Mouse (Mus musculus): ENCODE measurements around the gene Usp6nl. TPM values are rescaled to one million over a fixed set of nuclear protein-coding genes. Genes with fewer than 3 reads are reported as not detected.

The Usp6nl gene
- polyA plus RNA-seq, 1 experiment from 2014 or later: 21.8 TPM

DNA sequence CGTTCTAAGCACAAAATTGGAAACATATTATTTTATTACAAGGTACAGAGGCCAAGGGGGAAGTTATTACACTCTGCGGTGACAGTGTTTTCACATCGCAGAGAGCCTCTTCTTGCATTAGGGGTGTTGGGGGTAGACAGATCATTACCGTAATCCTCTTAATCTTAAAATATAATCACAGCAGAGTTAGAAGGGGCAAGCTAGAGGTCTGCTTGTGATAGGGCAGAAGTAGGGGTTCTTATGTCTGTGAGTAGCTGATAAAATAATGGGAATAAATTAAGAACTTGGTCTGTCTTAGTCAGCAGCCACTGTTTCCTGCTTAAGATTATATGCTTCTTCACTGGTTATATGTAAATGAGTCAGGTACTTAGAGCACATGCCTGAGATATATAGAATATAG lies 30.6 kb downstream of the Usp6nl start:
- WGBS: 80% methylated on average over 4 of the region's 4 CpGs
- Histone ChIP-seq H3K27me3 (no peaks in the 10 kb centered on the region), H3K9me3 (no peaks in the 10 kb centered on the region), H3K4me3 (no peak overlapping the region), H3K9ac (replicated peaks) (no peak overlapping the region), H3K27ac (replicated peaks) (no peak overlapping the region), H3K4me1 (peaks cover 34% of the 10 kb centered on the region), H3K4me2 (replicated peaks) (no peak overlapping the region), H3K36me3 (peaks cover 11% of the 10 kb centered on the region; the same call in 1 of the 2 replicates)
- ATAC-seq (ENCODE audit: low FRiP score, low read depth): no peak

DNA sequence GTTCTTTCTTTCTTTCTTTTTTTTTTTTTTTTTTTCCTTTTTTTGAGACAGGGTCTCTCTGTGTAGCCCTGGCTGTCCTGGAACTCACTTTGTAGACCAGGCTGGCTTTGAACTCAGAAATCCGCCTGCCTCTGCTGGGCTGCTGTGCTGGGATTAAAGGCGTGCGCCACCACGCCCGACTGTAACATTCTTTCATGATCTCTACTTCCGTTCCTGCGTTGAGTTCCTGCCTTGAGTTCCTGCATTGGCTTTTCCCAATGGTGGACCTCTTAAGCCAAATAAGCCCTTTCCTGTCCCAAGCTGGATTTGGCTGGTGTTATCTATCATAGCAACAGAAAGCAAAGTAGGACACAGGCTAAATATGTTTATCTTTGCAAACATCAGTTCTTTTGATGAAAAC lies 34.8 kb downstream of the Usp6nl start:
- H3K36me3 ChIP-seq: peaks cover 11% of the 10 kb centered on the region; the same call in 1 of the 2 replicates
- no peak overlapping the region for H3K4me3 ChIP-seq
- 97% methylated on average over 7 of the region's 7 CpGs for WGBS
- no peak for ATAC-seq (ENCODE audit: low FRiP score, low read depth)
- H3K9me3 ChIP-seq: no peaks in the 10 kb centered on the region
- H3K27ac ChIP-seq (replicated peaks): no peak overlapping the region
- peaks cover 16% of the 10 kb centered on the region; the same call in 1 of the 2 replicates for H3K4me1 ChIP-seq
- no peak overlapping the region for H3K9ac ChIP-seq (replicated peaks)
- no peak overlapping the region for H3K4me2 ChIP-seq (replicated peaks)
- H3K27me3 ChIP-seq: no peaks in the 10 kb centered on the region

DNA sequence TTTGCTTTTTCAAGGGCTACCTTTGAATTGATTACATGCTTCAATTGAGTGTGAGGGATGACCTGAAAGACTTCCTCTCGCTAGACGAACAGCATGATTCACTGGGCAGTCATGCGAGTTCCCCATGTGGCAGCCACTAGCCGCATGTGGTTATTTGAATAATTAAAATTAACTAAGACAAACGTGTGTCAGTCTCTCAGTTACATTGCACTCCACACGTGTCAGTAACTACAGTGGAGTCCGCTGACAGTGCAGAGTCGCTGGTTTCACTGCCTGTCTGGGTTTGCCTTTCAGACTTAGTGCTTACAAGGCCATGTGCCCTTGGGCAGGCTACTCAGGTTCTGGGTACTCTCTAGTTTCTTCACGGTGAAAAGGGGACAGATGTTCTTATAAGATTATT lies 37.2 kb downstream of the Usp6nl start:
- no peak overlapping the region for H3K4me3 ChIP-seq
- no peak overlapping the region for H3K9ac ChIP-seq (replicated peaks)
- H3K27me3 ChIP-seq: no peaks in the 10 kb centered on the region
- H3K36me3 ChIP-seq: peaks cover 11% of the 10 kb centered on the region; the same call in 1 of the 2 replicates
- WGBS: 55% methylated on average over 9 of the region's 9 CpGs
- no peak overlapping the region for H3K27ac ChIP-seq (replicated peaks)
- peaks cover 11% of the 10 kb centered on the region; the same call in 1 of the 2 replicates for H3K4me1 ChIP-seq
- H3K4me2 ChIP-seq (replicated peaks): no peak overlapping the region
- H3K9me3 ChIP-seq: no peaks in the 10 kb centered on the region
- 0 out of 2 replicates have a peak, but pooled peaks have one; percentile 28 for ATAC-seq (ENCODE audit: low FRiP score, low read depth)

DNA sequence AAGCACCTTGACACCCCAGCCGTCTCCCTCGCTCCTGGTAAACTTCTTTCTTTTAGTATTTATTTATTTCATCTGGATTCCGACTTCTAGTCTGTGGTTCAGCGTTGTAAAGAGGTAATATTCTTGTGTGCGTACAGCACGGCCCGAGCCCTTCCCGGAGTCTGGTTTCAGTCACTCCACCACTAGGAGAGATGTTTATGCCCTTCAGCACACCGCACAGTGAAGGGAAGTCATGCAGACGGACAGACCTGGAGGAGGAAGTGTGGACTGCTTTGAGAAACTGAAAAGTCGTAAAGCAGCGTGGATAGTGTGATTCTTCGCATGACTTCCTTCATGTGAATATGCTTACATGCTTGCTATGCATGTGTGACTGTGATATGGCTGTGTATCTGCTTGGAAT lies 40.7 kb downstream of the Usp6nl start:
- H3K9ac ChIP-seq (replicated peaks): no peak overlapping the region
- no peak for ATAC-seq (ENCODE audit: low FRiP score, low read depth)
- no peaks in the 10 kb centered on the region for H3K27me3 ChIP-seq
- peaks cover 15% of the 10 kb centered on the region; the same call in 1 of the 2 replicates for H3K4me1 ChIP-seq
- no peaks in the 10 kb centered on the region for H3K9me3 ChIP-seq
- no peak overlapping the region for H3K4me2 ChIP-seq (replicated peaks)
- no peak overlapping the region for H3K4me3 ChIP-seq
- 83% methylated on average over 13 of the region's 13 CpGs for WGBS
- no peaks in the 10 kb centered on the region for H3K36me3 ChIP-seq
- no peak overlapping the region for H3K27ac ChIP-seq (replicated peaks)

DNA sequence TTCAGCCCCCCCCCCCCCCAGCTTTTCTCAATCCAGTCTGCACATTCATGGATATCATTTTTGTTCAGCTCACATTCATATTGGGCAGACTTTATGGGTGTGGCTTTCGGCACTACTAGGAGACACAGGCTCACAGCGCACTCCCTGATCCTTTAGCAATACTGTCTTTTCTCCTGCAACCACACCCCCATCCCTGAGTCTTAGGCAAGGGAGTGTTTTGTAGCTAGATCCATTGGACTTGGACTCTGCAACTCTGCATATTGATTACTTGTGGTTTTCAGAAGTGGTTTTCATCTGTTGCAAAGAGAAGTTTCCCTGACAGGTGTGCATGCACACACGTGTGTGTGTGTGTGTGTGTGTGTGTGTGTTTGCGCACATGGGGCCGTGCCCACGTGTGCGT lies 41.5 kb downstream of the Usp6nl start:
- H3K4me3 ChIP-seq: no peak overlapping the region
- H3K36me3 ChIP-seq: no peaks in the 10 kb centered on the region
- H3K9ac ChIP-seq (replicated peaks): no peak overlapping the region
- H3K4me2 ChIP-seq (replicated peaks): no peak overlapping the region
- no peaks in the 10 kb centered on the region for H3K27me3 ChIP-seq
- ATAC-seq (ENCODE audit: low FRiP score, low read depth): no peak
- peaks cover 13% of the 10 kb centered on the region; the same call in 1 of the 2 replicates for H3K4me1 ChIP-seq
- 92% methylated on average over 7 of the region's 7 CpGs for WGBS
- no peaks in the 10 kb centered on the region for H3K9me3 ChIP-seq
- H3K27ac ChIP-seq (replicated peaks): no peak overlapping the region

DNA sequence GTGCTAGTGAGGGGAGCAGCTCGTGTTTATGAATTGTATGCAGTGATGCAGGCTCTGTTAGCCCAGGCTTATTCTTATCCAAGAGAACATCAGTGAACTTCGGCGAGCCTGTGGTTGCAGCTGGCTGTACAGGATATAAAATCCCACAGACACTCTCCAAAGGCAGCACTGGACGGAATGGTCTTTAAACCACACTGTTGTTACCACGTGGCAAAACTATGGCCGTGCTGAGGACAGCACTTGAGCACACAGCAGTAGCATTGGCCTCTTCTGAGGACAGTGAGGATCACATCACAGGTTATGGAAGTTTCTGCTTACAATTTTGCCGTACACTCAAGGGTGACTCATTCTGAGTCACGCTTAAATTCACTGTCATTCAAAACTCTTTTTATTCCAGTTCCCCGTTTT lies 44.1 kb downstream of the Usp6nl start:
- H3K4me3 ChIP-seq: no peak overlapping the region
- H3K4me2 ChIP-seq (replicated peaks): no peak overlapping the region
- no peaks in the 10 kb centered on the region for H3K27me3 ChIP-seq
- peaks cover 10% of the 10 kb centered on the region; the same call in 1 of the 2 replicates for H3K4me1 ChIP-seq
- no peaks in the 10 kb centered on the region for H3K9me3 ChIP-seq
- WGBS: 79% methylated on average over 9 of the region's 9 CpGs
- no peaks in the 10 kb centered on the region for H3K36me3 ChIP-seq
- no peak overlapping the region for H3K9ac ChIP-seq (replicated peaks)
- H3K27ac ChIP-seq (replicated peaks): 0 out of 2 replicates have a peak overlapping the region, but pooled peaks have one; percentile 15
- no peak for ATAC-seq (ENCODE audit: low FRiP score, low read depth)

DNA sequence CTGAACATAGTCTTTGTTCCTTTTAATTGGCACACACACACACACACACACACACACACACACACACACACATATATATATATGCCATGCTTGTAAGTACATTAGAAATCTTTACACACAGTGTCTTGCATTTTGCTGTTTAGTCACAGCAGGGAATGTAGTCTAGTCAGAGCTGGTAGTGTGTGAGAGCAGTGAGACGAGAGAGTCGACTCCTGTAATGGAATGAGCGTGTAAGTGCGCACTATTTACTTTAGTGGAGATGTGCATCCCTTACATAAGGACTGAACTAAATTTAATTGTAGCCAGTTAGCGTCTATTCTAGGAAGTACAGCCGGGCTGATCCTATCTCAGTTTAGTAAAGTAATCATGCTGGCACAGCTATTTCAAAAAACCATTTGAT lies 44.5 kb downstream of the Usp6nl start:
- Histone ChIP-seq H3K4me2 (replicated peaks) (no peak overlapping the region), H3K27ac (replicated peaks) (0 out of 2 replicates have a peak overlapping the region, but pooled peaks have one; percentile 15), H3K36me3 (no peaks in the 10 kb centered on the region), H3K4me3 (no peak overlapping the region), H3K9me3 (no peaks in the 10 kb centered on the region), H3K4me1 (peaks cover 10% of the 10 kb centered on the region; the same call in 1 of the 2 replicates), H3K9ac (replicated peaks) (no peak overlapping the region), H3K27me3 (no peaks in the 10 kb centered on the region)
- WGBS: 86% methylated on average over 6 of the region's 6 CpGs
- ATAC-seq (ENCODE audit: low FRiP score, low read depth): no peak

DNA sequence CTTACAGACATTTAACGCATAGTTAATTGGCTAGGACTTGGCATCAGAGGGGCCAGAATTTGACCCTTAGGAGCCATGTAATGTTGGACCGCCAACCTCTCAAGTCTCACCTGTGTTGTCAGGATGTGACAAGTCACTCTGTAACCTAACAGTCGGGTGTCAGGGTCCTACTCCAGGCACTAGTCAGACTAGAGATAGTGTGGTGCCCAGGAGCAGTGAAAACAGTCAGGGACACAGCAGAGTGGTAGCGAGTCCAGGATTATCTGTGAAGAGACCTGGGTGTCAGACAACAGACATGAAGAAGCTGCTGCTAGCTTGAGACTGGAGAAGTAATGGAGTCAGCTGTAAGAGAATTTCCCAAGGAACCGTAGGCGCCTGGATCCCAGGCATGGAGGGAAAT lies 45.0 kb downstream of the Usp6nl start:
- no peak for ATAC-seq (ENCODE audit: low FRiP score, low read depth)
- peaks cover 10% of the 10 kb centered on the region; the same call in 1 of the 2 replicates for H3K4me1 ChIP-seq
- no peaks in the 10 kb centered on the region for H3K27me3 ChIP-seq
- no peaks in the 10 kb centered on the region for H3K9me3 ChIP-seq
- 94% methylated on average over 6 of the region's 6 CpGs for WGBS
- H3K36me3 ChIP-seq: no peaks in the 10 kb centered on the region
- no peak overlapping the region for H3K9ac ChIP-seq (replicated peaks)
- H3K4me2 ChIP-seq (replicated peaks): no peak overlapping the region
- no peak overlapping the region for H3K4me3 ChIP-seq
- H3K27ac ChIP-seq (replicated peaks): no peak overlapping the region

DNA sequence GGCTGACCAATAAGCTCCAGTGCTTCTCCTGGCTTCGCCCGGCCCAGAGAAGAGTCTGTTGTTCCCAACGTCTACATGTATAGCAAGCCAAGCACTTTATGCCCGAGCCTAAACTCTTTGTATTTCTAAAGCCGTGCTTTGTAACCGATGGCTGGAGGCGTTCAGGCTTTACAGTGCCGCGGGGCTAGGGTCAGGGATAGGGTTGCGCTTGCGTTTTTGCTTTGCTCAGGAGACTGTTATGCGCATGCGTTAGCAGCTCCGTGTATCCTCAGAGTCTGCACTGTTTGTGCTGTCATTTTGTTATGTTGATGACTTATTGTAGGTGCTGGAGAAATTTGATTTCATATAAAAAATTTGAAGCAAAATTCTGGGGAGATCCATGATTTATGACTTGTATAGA lies 51.7 kb downstream of the Usp6nl start:
- no peak overlapping the region for H3K9ac ChIP-seq (replicated peaks)
- H3K4me2 ChIP-seq (replicated peaks): 0 out of 2 replicates have a peak overlapping the region, but pooled peaks have one; percentile 1
- no peak overlapping the region for H3K27ac ChIP-seq (replicated peaks)
- no peaks in the 10 kb centered on the region for H3K36me3 ChIP-seq
- no peaks in the 10 kb centered on the region for H3K27me3 ChIP-seq
- no peak overlapping the region for H3K4me3 ChIP-seq
- no peak for ATAC-seq (ENCODE audit: low FRiP score, low read depth)
- H3K4me1 ChIP-seq: 0 out of 2 replicates have a peak, but pooled peaks cover 15% of the 10 kb centered on the region
- 68% methylated on average over 14 of the region's 14 CpGs for WGBS
- H3K9me3 ChIP-seq: no peaks in the 10 kb centered on the region

DNA sequence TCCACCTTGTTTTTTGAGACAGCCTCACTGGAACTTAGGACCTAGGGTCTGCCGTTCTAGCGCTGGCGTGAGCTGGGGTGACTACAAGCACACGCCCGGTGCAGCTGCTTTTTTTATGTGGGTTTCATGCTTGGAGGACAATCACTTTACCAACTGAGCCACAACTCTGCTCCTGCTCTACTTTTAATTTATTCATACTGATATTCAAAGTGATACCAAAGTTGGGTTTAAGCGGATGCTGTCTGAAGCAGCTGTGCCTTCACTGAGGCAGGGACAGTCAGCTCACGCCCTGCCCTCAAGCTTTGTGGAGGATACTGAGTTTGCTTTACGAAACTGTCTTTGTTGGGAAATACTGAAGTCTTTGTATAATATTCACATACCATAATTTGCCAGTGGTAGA lies 53.6 kb downstream of the Usp6nl start:
- no peak for ATAC-seq (ENCODE audit: low FRiP score, low read depth)
- no peaks in the 10 kb centered on the region for H3K36me3 ChIP-seq
- 91% methylated on average over 8 of the region's 8 CpGs for WGBS

DNA sequence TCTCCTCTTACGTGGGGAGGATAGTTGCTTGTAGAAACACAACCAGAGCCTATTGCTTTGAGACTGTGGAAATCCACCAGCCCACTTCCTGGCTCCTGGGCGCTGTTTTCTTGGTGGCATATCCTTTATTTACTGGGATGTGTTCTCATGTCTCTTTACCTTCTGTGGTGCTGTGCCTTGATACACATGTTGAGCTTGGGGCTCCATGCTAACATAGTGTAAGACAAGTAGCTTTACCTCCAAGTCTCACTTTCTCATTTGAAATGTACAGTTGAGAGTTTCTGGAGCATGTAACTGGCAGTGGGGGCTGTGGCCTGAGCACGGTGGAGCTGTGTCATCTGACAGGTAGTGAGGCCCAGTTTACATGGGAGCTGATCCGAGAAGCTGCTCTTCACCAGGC lies 54.5 kb downstream of the Usp6nl start:
- Histone ChIP-seq H3K27ac (replicated peaks) (no peak overlapping the region), H3K4me3 (no peak overlapping the region), H3K9me3 (no peaks in the 10 kb centered on the region), H3K4me2 (replicated peaks) (no peak overlapping the region), H3K36me3 (no peaks in the 10 kb centered on the region), H3K9ac (replicated peaks) (no peak overlapping the region), H3K4me1 (0 out of 2 replicates have a peak, but pooled peaks cover 11% of the 10 kb centered on the region), H3K27me3 (no peaks in the 10 kb centered on the region)
- WGBS: 79% methylated on average over 4 of the region's 4 CpGs
- no peak for ATAC-seq (ENCODE audit: low FRiP score, low read depth)

More for the DNA sequence above, 53.6 kb downstream of the Usp6nl start:
- H3K4me2 ChIP-seq (replicated peaks): no peak overlapping the region
- H3K9me3 ChIP-seq: no peaks in the 10 kb centered on the region
- H3K9ac ChIP-seq (replicated peaks): no peak overlapping the region
- H3K27ac ChIP-seq (replicated peaks): no peak overlapping the region
- H3K27me3 ChIP-seq: no peaks in the 10 kb centered on the region
- H3K4me3 ChIP-seq: no peak overlapping the region
- H3K4me1 ChIP-seq: 0 out of 2 replicates have a peak, but pooled peaks cover 11% of the 10 kb centered on the region

DNA sequence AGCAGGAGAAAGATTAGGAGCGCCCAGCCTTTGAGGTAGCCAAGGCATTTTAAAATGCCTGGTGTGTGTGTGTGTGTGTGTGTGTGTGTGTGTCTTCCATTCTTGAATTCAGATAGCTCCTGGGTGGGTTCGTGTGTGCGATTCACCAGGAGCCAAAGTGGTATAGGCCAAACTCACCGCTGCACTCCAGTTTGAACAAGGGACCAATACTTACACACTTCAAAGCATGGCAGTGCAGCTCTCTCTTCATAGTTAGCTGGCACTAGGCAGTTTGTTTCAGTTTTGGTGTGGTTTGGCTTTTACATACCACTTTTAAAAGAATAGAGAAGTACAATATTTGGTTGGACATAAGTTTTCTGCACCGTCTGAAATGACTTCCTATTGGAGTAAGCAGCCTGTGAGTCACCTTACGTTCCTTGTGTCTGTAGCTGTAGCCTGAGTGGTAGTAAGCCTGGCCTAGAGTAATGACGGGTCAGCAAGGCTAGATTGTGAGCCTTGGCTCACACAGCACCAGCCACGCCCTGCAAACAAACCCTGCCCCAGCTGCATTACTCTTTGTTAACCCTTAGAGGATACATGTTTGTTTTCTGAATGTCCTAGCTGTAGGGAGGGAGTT lies 56.2 kb downstream of the Usp6nl start:
- ATAC-seq (ENCODE audit: low FRiP score, low read depth): no peak
- H3K4me2 ChIP-seq (replicated peaks): no peak overlapping the region
- 0 out of 2 replicates have a peak, but pooled peaks cover 9% of the 10 kb centered on the region for H3K4me1 ChIP-seq
- WGBS: 77% methylated on average over 8 of the region's 8 CpGs
- no peak overlapping the region for H3K4me3 ChIP-seq
- H3K27ac ChIP-seq (replicated peaks): no peak overlapping the region
- H3K9ac ChIP-seq (replicated peaks): no peak overlapping the region
- no peaks in the 10 kb centered on the region for H3K36me3 ChIP-seq
- no peaks in the 10 kb centered on the region for H3K9me3 ChIP-seq
- H3K27me3 ChIP-seq: no peaks in the 10 kb centered on the region

Data from midbrain, embryonic 12.5 days (tissue).